Mouse (Mus musculus) spleen, postnatal 14 days (tissue): ENCODE results near the gene Gjb1.

Experiments
- DNase-seq, 2 experiments: peaks; one replicate each; pipeline ENCODE4 v3.0.0; 2021 to 2022; ENCODE audit warnings: low spot score in 2 of 2

Gene Gjb1

GRCm38 (mm10) chrX:101396459-101396858 lies 20.3 kb downstream of the Gjb1 start:
- DNase-seq: no peak

- DNase-seq: peak; percentile 7 to 26
Observed at GRCm38 (mm10) chrX:101418946-101419724, 43.0 kb downstream of the Gjb1 start.

DNA sequence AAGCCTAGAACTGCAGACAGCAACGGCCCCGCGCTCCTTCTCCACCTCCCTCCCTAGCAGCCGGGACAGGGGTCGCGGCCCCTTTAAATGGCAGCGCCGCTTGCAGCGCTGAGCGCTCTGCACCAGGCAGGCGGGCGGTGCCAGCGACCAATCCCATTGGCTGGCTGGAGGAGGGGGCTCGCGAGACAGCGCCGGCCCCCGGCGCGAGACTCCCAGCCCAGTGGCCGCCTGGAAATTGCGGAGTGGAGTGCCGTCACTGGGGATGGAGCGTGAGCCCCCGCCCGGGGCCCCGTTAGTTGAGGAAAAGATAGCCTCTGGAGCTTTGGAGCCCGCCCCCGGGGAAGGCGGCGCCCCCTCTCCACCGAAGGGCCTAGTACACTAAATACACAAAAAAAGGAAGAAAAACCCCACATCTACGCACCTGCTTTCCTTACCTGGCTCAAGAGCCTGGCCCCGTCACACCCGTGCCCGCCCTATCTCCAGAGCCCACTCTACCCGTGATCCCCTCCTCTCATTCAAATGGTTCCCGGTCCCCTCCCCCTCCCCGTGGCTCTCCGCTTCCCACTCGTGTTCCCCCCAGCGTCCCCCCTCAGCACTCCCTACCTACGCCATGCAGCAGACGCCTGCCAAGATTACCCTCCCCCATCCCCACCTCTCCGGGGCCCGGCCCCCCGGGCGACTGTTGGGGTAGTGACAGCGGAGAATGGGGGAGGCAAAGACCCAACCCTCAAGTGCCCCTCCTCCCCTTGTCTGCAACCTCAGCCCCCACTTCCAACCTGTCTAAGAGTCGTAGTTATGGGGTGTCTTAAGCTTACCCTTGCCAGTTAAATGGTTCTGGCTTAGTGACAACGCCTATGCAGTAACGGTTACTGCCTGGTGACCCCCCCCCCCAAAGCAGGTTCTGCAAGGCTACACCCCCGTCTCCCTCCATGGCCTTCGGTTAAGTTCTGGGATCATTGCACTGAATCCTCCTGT lies 43.8 kb downstream of the Gjb1 start:
- DNase-seq: peak; percentile 54 to 72

DNA sequence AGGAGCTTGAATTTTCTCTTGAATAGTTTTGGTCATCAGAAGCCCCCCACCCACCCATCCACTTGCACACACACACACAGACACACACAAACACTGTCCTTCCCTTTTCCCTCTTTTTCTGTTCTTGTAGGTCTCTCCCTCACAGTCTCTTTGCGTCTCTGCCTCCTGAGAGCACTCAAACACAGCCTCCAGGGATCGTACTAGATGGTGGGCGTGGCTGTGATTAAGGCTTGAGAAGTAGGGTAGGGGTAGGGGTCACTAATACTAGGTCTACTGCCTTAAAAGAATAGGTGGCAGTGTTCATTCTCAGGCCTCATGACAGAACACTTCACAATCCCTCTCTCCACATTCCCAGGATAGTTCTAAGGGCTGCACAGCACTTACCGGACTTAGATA lies 44.5 kb downstream of the Gjb1 start, which contains the start of gene Zmym3:
Gene Zmym3 (minus strand): TSS at position 150 of the 396 bp plus-strand sequence.
- no peak for DNase-seq

DNA sequence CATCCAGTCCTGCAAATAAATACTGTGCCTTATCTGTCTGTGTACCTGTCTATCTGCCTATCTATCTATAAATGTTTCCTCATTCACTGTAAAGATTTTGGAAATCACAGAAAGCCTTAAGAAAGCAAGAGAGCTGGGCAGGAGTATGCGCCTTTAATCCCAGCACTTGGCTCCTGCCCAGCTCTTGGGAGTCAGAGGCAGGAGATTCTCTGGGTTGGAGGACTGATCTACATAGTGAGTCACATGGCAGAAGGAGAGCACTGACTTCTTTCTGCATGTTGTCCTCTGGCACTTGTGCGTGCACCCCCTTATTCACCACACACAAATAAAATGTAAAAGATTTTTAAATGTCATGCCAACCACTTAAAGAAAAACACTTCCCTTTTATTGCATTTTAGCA lies 47.3 kb downstream of the Gjb1 start:
- no peak for DNase-seq

- DNase-seq: peak in 1 of 2 experiments; percentile 16
Observed at GRCm38 (mm10) chrX:101427774-101428173, 51.6 kb downstream of the Gjb1 start.

GRCm38 (mm10) chrX:101428785-101429141 lies 52.6 kb downstream of the Gjb1 start:
- no peak for DNase-seq

DNA sequence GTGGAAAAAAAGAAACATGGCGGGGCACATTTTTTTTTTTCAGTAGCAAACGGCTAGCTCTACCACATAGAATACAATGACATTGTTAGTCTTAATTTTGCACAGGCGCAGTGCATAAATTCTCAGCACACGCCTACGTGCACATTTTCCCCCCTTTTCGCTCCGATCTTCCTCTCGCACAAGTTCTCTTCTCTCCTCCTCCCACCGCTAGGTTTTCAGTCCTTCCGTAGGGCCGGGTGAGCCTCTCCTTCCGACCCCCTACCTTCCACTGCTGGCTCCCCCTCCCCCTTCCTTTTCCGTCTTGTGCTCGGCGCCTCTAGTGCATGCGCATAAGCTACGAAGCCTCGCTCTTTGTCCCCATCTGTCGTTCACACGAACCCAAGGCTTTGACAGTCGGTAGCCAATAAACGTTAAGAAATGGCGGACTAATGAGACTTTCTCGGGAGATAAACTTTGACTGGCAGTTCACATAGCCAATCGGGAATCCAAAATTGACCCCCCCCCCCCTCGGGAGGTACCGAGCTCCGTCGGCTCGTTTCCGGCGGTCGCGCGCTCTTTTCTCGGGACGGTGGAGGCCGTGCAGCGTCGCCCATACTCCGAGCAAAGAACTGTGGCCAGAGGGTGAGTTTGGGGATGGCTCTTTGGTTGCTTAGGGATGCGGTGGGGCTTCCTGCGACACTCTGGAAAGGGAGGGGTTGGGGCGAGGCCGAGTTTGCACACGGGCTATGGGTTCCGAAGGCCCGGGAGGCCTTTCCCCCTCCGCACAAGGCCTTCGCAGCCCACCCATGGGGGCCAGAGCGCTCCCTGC lies 53.2 kb downstream of the Gjb1 start, which contains the start of gene Nono:
Gene Nono (plus strand): TSS at position 177 of the 808 bp plus-strand sequence.
- DNase-seq: peak; percentile 51 to 64

GRCm38 (mm10) chrX:101429976-101430375 lies 53.8 kb downstream of the Gjb1 start:
- no peak for DNase-seq
